Mouse (Mus musculus): Measurements from ENCODE around the gene Pgs1.

DNA sequence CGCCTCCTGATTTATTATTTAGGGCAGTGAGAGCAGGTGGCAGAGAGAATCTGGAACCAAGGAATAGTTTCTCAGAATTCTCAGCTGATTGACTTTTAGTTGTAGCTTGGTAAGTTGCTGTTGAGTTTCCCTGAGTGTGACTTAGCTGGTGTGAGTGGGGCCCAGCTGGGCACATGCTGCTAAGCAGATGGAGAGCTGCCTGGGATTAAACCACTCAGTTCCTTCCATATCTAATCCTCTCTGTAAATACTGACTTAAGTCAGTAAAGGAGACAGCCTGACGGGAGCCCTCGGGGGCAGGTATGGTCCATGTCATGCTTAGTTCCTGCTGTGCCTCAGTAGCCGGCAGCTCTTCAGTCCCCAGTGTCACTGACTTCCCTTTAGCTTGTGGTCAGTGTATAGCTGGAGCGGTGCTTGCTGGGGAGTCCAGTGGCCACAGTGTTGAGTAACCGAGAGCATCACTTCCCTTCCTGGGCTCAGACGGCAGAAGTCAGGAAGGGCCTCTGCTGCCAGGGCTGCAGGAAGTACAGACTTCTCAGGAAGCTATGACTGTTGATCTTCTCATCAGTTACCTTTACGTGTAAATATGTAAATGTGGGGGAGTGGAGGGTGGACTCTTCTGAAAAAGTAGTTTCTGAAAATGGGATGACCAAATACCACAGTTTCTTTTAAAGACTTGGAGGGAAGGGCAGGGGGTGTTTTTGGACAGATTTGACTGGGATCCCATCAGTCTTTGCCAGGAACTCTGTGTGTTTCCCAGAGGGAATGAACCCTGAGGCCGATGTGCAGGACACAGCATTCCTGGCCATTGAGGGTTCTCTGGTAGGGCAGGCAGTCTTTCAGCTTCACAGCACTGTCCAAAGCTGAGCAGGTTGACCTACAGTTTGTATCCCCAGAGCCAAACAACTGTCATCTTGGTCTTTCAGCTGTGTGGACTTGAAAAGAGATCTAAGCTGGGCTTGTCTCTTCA, 5.7 kb downstream of the Pgs1 start:
- TF ChIP-seq POLR2A (IDR thresholded peaks at IDR 0.05; ENCODE audit: insufficient read depth, low read depth, low read length) = no peak
- TF ChIP-seq CTCF (IDR thresholded peaks at IDR 0.05) = no peak
